Mouse (Mus musculus) midbrain, embryonic 14.5 days (tissue): ENCODE measurements around the gene Chchd2. TPM values are rescaled to one million over a fixed set of nuclear protein-coding genes. Genes with fewer than 3 reads are reported as not detected.
A peak's percentile ranks its signal among the peaks of the same experiment; 100 is the strongest.
"Not testable (repeated sequence)": the region's sequence is repeated elsewhere in the genome, so short reads cannot be mapped to it uniquely, and the experiment has no call there.

Experiments used
- ATAC-seq: fragments of 200-750 bp; cut with Nextera tagmentation; 2 replicates; pipeline ENCODE4 v1.8.0; 2017; ENCODE audit warnings: moderate number of reproducible peaks, moderate library complexity; ENCODE audit not compliant: low FRiP score, low TSS enrichment
- DNase-seq: peaks from one replicate; pipeline ENCODE4 v3.0.0-alpha.2; 2015
- H3K27ac ChIP-seq: fragments of 300-500 bp; sonication (generic); replicated peaks from 2 replicates; pipeline ENCODE4 v1.5.1; 2014; ENCODE audit warnings: mild to moderate bottlenecking, low read depth, low read length, moderate library complexity
- H3K27me3 ChIP-seq: fragments of 300-500 bp; sonication (generic); 2 replicates; pipeline ENCODE4 v1.6.1; 2014; ENCODE audit warnings: low read length, control low read depth, mixed read lengths; ENCODE audit not compliant: control insufficient read depth, insufficient read depth
- H3K36me3 ChIP-seq: fragments of 300-500 bp; sonication (generic); 2 replicates; pipeline ENCODE4 v1.6.1; 2014; ENCODE audit warnings: low read length, control low read depth; ENCODE audit not compliant: control insufficient read depth, insufficient read depth
- H3K4me1 ChIP-seq: fragments of 300-500 bp; sonication (generic); 2 replicates; pipeline ENCODE4 v1.6.1; 2014; ENCODE audit warnings: mild to moderate bottlenecking, antibody characterized with exemption, low read length, control low read depth; ENCODE audit not compliant: control insufficient read depth, insufficient read depth
- H3K4me2 ChIP-seq: fragments of 300-500 bp; sonication (generic); 2 replicates; pipeline ENCODE4 v1.6.1; 2014; ENCODE audit warnings: mild to moderate bottlenecking, low read length, moderate library complexity
- H3K4me3 ChIP-seq: fragments of 300-500 bp; sonication (generic); replicated peaks from 2 replicates; pipeline ENCODE4 v1.5.1; 2014; ENCODE audit warnings: low read depth, low read length
- H3K9ac ChIP-seq: fragments of 300-500 bp; sonication (generic); replicated peaks from 2 replicates; pipeline ENCODE4 v1.6.1; 2014; ENCODE audit warnings: mild to moderate bottlenecking, low read length, moderate library complexity
- H3K9me3 ChIP-seq: fragments of 300-500 bp; sonication (generic); 2 replicates; pipeline ENCODE4 v1.6.1; 2016; ENCODE audit warnings: low read length, control low read depth, mixed read lengths; ENCODE audit not compliant: control insufficient read depth
- WGBS: fragments of 180-500 bp; shearing (Covaris S2); extraction: QIAGEN DNeasy Blood & Tissue Kit; methylation state at CpG from one replicate; pipeline ENCODE4 v1.1.7; 2014; 5-methylcytosine and 5-hydroxymethylcytosine counted together
- polyA plus RNA-seq: library from polyadenylated mRNA; unstranded; fragments of >200 nt; fragmentation: Nextera tagmentation; extraction: Ambion mirVana; gene quantifications from 2 replicates; pipeline ENCODE4 v1.2.1, GENCODE M21; 2014

Chchd2 gene
- polyA plus RNA-seq, 1 experiment from 2014 or later, result 748 TPM

- no peak overlapping the region for H3K4me2 ChIP-seq
- no peak overlapping the region for H3K27ac ChIP-seq
- no peaks in the 10 kb centered on the region for H3K9me3 ChIP-seq
- DNase-seq (no peak), ATAC-seq (no peak)
- WGBS, result 90% methylated on average over 24 of the region's 24 CpGs
- no peak overlapping the region for H3K9ac ChIP-seq
- H3K4me3 ChIP-seq, result no peak overlapping the region
- H3K36me3 ChIP-seq, result no peaks in the 10 kb centered on the region
- no peaks in the 10 kb centered on the region for H3K27me3 ChIP-seq
- no peaks in the 10 kb centered on the region for H3K4me1 ChIP-seq
These were observed 30.9 kb upstream of the Chchd2 start for GRCm38 (mm10) chr5:129918065-129918651.

GRCm38 (mm10) chr5:129915491-129915890, 28.2 kb upstream of the Chchd2 start:
- H3K36me3 ChIP-seq, H3K9me3 ChIP-seq, DNase-seq, H3K4me1 ChIP-seq, H3K27ac ChIP-seq, H3K4me3 ChIP-seq, ATAC-seq, H3K4me2 ChIP-seq, H3K9ac ChIP-seq, H3K27me3 ChIP-seq: not testable (repeated sequence)
- 86% methylated on average over 11 of the region's 11 CpGs for WGBS

GRCm38 (mm10) chr5:129914024-129914423, 26.8 kb upstream of the Chchd2 start:
- whole genome bisulfite sequencing, result 37% methylated on average over 2 of the region's 2 CpGs
- no peak overlapping the region for H3K4me2 ChIP-seq
- DNase-seq (peak; percentile 39), ATAC-seq (no peak)
- H3K9ac ChIP-seq, result no peak overlapping the region
- H3K27me3 ChIP-seq, result no peaks in the 10 kb centered on the region
- peaks cover 3% of the 10 kb centered on the region; the same call in 1 of the 2 replicates for H3K4me1 ChIP-seq
- no peaks in the 10 kb centered on the region for H3K36me3 ChIP-seq
- H3K4me3 ChIP-seq, result no peak overlapping the region
- no peaks in the 10 kb centered on the region for H3K9me3 ChIP-seq
- H3K27ac ChIP-seq, result no peak overlapping the region

- no peak overlapping the region for H3K4me3 ChIP-seq
- no peaks in the 10 kb centered on the region for H3K36me3 ChIP-seq
- no peak overlapping the region; the same call in 1 of the 2 replicates for H3K4me2 ChIP-seq
- DNase-seq (no peak), ATAC-seq (no peak)
- WGBS, result 80% methylated on average over 7 of the region's 7 CpGs
- H3K4me1 ChIP-seq, result peaks cover 9% of the 10 kb centered on the region; the same call in 1 of the 2 replicates
- H3K27me3 ChIP-seq, result no peaks in the 10 kb centered on the region
- H3K27ac ChIP-seq, result no peak overlapping the region
- H3K9ac ChIP-seq, result no peak overlapping the region
- H3K9me3 ChIP-seq, result no peaks in the 10 kb centered on the region
These were observed 22.3 kb upstream of the Chchd2 start for GRCm38 (mm10) chr5:129909591-129909990.

GRCm38 (mm10) chr5:129909147-129909546, 21.9 kb upstream of the Chchd2 start:
- 0 out of 2 replicates have a peak, but pooled peaks have one; percentile 5 for ATAC-seq
- H3K36me3 ChIP-seq, result peaks cover under 1% of the 10 kb centered on the region; the same call in 1 of the 2 replicates
- H3K27me3 ChIP-seq, result no peaks in the 10 kb centered on the region
- H3K9me3 ChIP-seq, result no peaks in the 10 kb centered on the region
- no peak for DNase-seq
- peak overlapping the region; percentile 65 for H3K4me3 ChIP-seq
- WGBS, result 71% methylated on average over 9 of the region's 9 CpGs
- H3K27ac ChIP-seq, result peak overlapping the region; percentile 98
- H3K9ac ChIP-seq, result peak overlapping the region; percentile 85
- H3K4me1 ChIP-seq, result peaks cover 9% of the 10 kb centered on the region; the same call in 1 of the 2 replicates
- H3K4me2 ChIP-seq, result peak overlapping the region; percentile 79

GRCm38 (mm10) chr5:129908242-129908965, 21.1 kb upstream of the Chchd2 start, which contains the start of gene Nupr1l:
TSS of gene Nupr1l (plus strand) at chr5:129908540.
- under 1% methylated on average over 63 of the region's 63 CpGs for WGBS
- peak; percentile 97 for DNase-seq
- no peaks in the 10 kb centered on the region for H3K9me3 ChIP-seq
- H3K27me3 ChIP-seq, result no peaks in the 10 kb centered on the region
- H3K9ac ChIP-seq, result peak within 1 kb of the TSS; percentile 85
- H3K4me1 ChIP-seq, result peaks cover 9% of the 10 kb centered on the region; the same call in 1 of the 2 replicates
- peak; percentile 97 for ATAC-seq
- peak within 1 kb of the TSS; percentile 98 for H3K27ac ChIP-seq
- peak within 1 kb of the TSS; percentile 79 for H3K4me2 ChIP-seq
- H3K36me3 ChIP-seq, result peaks cover 4% of the 10 kb centered on the region; the same call in 1 of the 2 replicates
- H3K4me3 ChIP-seq, result peak within 1 kb of the TSS; percentile 65

- Histone ChIP-seq H3K4me3 (peak overlapping the region; percentile 65), H3K9me3 (no peaks in the 10 kb centered on the region), H3K27me3 (no peaks in the 10 kb centered on the region), H3K4me2 (peak overlapping the region; percentile 79), H3K9ac (peak overlapping the region; percentile 85), H3K36me3 (peaks cover 9% of the 10 kb centered on the region), H3K27ac (peak overlapping the region; percentile 98), H3K4me1 (peaks cover 9% of the 10 kb centered on the region; the same call in 1 of the 2 replicates)
- ATAC-seq (no peak), DNase-seq (no peak)
- WGBS, result 23% methylated on average over 4 of the region's 4 CpGs
These were observed 20.5 kb upstream of the Chchd2 start for GRCm38 (mm10) chr5:129907775-129908174.

- Histone ChIP-seq H3K4me1 (peaks cover 6% of the 10 kb centered on the region; the same call in 1 of the 2 replicates), H3K9me3 (no peaks in the 10 kb centered on the region), H3K36me3 (peaks cover 24% of the 10 kb centered on the region), H3K27ac (no peak within 1 kb of the TSS), H3K4me2 (no peak within 1 kb of the TSS), H3K9ac (no peak within 1 kb of the TSS), H3K4me3 (no peak within 1 kb of the TSS), H3K27me3 (no peaks in the 10 kb centered on the region)
- ATAC-seq, result no peak
- 100% methylated on average over 1 of the region's 1 CpGs for WGBS
- no peak for DNase-seq
These were observed 11.2 kb upstream of the Chchd2 start, which contains the start of gene Phkg1 for GRCm38 (mm10) chr5:129898449-129898848. TSS of gene Phkg1 (minus strand) at chr5:129898549.
